Mouse (Mus musculus) cerebellum, adult 2 months (tissue): ENCODE results near the gene Scfd2.

Experiments used
- CTCF ChIP-seq: fragments of 200-500 bp; IDR thresholded peaks from 2 replicates; pipeline ENCODE4 v1.5.1; 2011; ENCODE audit warnings: low read depth, mild to moderate bottlenecking, control low read depth, low read length, moderate library complexity, borderline replicate concordance; ENCODE audit not compliant: insufficient read depth
- POLR2A ChIP-seq: fragments of 200-500 bp; IDR thresholded peaks from 2 replicates; pipeline ENCODE4 v1.6.1; 2011; ENCODE audit warnings: low read length, control low read depth, borderline replicate concordance; ENCODE audit not compliant: insufficient read depth

- TF ChIP-seq CTCF: no peak
- TF ChIP-seq POLR2A: no peak
These were observed 280.6 kb downstream of the Scfd2 start for GRCm38 (mm10) chr5:74250947-74251346.
